Mouse (Mus musculus) retina, postnatal 1 day (tissue): ENCODE results near the gene Top2b.

ENCODE experiments used
- DNase-seq: peaks from one replicate; pipeline ENCODE4 v3.0.0-alpha.2; 2012

The Top2b gene

DNA sequence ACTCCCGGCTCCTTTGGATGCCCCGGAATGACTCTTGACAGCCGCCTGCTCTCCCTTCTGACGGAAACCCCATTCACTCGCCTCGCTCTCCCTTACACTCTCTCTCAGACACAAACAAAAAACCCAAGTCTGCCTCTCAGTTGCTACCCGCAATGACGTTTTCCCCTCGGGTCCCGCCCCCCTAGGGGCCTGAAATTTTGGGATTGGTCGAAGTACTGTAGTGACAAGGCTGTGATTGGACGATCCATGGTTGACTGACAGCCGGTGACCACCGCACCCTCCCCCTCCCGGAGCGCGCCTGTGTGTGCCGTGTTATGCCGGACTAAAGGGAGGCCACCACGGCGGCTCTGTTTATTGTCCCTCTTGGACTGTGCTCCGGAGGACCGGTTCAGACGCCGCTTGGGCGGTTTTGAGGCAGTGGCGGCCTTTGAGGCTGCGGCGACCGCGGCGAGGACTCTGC lies at the start of gene Top2b:
TSS of gene Top2b (plus strand) at position 302 of the 460 bp plus-strand sequence.
- peak; percentile 99 for DNase-seq

DNA sequence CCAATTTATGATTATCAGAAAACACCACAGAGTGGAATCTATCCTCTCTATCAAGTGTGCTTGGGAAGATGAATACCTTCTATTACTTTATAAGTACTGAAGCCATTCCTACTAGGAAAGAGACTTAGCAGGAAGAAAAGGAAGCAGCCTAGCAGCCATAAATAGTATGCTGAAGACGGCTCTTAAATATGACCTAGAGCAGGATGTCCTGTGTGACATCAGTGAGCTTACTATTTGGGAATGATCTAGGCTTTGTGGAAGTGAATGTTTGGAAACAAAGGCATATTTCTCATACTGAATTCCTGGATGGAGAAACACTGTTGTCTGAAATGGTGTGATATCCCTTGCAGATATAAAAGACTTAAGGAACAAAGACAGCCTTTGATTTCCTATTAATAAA lies 48.3 kb upstream of the Top2b start:
- no peak for DNase-seq

DNA sequence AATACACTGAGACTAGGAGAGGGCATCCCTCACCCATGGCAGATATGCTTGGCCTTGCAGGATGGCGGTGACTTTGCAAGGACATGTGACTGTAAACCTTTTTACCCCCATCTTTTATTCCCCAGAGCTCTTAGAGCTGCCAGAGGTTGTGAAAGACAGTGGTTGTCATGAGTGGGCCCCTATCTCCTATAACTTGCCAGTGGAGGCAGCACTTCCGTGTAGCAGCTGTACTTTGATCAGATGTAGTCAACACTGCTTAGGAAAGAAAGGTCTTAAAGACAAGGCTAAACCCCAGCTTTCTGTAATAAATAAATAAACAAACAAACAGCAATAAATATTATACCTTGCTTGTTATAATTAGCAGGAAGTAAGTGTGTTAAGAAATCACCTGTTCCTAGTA lies 45.2 kb upstream of the Top2b start:
- no peak for DNase-seq

DNA sequence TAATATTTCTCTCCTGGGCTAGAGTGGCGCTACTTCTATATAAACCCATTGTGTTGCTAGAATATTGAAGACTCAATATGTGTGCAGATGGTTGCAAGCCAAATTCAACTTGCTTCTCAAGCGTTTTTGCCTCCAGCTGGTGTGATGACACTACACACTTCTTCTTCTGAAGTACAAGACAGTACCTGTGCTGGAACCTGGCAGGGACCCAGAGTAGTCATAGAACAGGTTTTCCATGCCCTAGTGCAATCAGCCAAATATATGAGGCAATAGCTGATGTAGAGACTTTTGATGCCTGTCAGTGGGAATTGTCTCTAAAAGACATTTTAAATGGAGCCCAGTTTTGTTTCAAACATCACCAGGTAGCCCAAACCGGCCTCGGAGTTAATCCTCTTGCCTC lies 40.6 kb upstream of the Top2b start:
- no peak for DNase-seq

DNA sequence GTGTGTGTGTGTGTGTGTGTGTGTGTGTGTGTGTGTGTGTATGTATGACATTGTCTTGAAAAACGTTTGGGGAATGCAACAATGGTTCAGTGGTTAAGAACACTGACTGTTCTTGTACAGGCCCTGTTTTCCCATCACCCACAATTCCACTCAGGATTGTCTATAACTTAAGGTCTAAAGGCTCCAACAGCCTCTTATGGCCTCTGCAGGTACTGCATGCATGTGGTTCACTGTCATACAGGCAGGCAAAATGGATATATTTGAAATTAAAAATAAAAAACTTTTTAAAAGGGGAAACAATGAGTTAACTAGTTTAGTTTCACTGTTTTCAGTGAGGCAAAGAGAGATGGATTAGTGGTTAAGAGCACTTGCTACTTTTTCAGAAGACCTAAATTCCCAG lies 39.8 kb upstream of the Top2b start:
- no peak for DNase-seq

DNA sequence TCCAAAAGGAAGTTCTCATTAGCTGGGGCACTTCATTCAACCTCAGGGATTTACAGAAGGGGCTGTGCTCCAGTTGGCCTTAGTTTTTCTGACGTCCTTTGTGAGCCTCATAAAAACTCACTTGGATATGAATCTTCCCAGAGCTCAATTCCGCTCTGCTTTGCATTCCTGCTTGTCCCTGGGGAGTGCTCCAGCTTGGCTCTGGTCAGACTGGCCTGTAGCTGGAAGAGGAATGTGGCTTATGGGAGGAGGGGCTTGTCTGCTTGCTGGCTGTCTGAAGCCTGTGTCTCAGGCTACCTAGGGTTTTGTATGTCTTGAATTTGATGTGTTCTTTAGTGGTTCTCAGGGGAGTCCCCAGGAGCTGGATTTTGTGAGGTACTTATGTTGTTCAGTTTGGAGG lies 36.4 kb upstream of the Top2b start:
- peak; percentile 23 for DNase-seq

DNA sequence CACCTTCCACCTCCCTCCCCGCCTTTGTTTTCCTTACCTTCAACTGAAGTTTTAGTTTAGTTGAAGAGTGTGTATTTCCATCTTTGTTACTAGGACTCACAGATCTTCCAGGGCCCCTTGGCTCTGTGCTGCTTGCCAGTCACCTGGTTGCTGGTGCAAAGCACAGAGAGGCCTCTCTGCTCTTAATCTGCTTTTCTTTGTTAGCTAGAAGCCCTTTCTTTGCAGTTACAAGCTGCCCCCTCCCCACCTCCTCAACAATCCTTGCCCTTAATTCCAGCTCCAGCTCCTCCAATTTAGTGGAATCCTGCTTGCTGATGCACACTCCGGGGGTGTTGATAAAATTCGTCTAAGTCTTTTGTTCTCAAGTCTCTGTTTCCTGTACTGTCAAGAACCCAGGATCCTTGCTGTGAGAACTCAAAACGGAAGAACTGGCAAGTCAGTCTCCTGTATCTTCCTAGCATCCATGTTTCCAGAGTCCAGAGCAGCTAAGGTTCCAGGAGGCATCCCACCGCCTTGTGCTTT lies 36.0 kb upstream of the Top2b start:
- DNase-seq: no peak

DNA sequence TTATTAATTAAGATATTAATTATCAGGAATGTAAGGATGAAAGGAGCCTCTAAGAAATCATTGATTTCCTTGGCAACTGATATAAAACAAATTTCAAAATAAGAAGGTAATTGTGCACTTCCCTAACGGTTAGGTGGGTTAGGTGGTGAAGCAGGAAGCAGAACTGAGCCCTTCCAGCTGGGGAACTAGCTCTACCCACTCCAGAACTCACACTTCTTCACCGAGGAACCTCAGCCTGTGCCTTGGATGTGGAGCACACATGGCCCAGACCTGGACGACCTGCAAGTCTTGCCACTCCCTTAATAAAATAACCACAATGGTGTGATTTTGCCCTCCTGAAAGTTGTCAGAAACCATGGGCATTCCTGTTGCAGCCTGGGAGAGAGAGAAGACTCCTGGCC lies 35.2 kb upstream of the Top2b start:
- no peak for DNase-seq

DNA sequence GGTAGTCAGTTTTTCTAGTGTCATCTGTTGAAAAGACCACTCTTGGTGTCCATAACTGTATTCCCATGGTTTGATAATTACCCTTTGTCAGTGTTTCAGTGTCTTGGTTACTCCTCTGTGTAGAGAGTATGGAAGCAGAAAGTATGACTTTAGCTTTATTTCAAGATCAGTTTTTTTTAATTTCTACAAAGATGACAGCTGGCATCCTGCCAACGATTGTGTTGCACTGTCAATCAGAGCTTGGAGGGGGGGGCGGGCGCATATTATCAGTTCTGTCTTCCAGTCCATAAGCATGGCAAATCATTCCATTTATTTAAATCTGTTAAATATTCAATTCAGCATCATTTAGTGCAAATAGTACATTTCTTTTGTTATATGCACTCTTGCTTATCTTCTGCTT lies 30.7 kb upstream of the Top2b start:
- no peak for DNase-seq

DNA sequence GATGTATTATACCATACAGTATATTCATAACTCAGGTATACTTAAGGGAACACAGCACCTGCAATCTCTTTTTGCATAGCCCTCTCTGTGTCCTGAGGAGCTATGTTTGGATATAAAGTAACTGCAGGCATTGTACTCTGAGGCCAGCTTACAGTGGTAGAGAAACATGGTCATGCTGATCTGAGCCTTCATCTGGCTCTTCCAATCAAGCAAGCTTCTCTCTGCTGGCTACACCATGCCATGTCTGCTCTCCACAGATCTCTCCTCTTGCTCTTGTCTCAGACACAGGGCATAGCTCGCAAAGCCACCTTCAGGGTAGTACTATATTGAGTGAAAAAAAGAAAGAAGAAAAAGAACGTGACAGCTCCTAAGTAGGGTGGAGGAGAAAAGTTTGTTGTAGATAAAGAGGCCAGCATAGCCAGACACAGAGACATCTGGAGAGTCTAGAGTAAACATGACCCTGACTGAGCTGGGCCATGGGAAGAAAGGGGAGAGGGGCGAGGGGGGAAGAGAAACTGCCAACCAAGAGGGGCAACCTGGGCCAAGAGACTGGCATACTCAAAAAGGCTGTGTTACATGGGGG lies 29.1 kb upstream of the Top2b start:
- DNase-seq: no peak

DNA sequence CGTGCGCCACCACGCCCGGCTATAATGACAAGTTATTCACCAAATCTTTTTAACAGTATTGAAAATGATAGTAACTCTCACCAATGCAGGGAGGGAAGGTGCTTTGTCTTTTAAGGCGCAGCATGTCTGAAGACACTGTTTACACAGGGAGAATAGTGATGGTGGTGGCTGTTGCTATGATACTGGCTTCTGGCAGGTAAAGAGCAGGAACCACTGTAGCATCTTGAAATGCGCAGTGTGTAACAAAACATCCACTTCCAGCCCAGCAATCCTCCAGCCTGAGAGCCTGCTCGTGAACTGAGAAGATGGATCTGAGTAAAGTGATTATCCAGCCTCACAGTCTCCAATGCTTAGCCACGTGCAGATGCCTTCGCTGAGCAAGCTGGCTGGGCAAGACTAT lies 17.5 kb upstream of the Top2b start:
- DNase-seq: no peak

DNA sequence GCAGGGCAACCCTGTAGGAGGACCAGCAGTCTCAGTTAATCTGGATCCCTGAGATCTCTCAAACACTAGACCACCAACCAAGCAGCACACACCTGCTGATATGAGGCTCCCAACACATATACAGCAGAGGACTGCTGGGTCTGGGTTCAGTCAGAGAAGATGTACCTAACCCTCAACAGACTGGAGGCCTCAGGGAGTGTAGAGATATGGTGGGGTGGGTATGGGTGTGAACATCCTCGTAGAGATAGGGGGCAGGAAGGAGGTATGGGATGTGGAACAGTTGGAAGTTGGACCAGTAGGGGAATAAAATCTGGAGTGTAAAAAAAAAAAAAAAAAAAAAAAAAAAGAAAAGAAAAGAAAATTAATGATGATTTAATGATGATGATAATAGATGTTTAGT lies 5.3 kb upstream of the Top2b start:
- no peak for DNase-seq

DNA sequence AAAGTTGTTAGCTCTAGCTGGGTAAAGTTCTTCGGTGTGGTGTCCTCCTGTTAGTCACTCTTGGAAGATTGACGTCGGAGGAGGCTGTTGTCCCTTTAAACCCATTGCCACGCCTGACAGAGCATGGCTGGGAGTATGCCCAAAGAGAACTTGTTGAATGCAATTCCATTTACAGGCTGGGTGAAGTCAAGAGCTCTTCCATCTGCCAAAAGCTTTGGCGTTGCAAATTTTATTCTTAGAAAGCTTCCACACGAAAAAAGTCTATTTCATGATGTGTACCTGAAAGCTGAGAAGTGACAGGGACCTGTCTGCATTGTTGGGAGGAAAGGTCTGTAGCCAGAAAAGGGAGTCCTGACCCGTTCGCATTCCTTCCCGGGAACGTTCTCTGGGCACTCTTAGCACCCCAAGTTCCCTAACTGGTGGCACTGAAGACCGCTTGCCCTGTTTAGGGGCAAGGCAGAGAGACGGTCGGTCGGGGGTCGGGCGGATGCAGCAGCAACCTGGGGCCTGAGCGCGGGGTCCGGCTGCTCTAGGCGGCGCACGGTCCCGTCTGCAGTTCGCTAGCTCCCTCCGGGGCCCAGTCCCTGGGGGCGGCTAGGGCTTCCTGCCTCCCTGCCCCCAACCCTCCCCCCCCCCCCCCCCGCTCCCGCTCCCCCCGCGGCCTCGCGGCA lies 683 bp upstream of the Top2b start:
- DNase-seq: peak; percentile 66

DNA sequence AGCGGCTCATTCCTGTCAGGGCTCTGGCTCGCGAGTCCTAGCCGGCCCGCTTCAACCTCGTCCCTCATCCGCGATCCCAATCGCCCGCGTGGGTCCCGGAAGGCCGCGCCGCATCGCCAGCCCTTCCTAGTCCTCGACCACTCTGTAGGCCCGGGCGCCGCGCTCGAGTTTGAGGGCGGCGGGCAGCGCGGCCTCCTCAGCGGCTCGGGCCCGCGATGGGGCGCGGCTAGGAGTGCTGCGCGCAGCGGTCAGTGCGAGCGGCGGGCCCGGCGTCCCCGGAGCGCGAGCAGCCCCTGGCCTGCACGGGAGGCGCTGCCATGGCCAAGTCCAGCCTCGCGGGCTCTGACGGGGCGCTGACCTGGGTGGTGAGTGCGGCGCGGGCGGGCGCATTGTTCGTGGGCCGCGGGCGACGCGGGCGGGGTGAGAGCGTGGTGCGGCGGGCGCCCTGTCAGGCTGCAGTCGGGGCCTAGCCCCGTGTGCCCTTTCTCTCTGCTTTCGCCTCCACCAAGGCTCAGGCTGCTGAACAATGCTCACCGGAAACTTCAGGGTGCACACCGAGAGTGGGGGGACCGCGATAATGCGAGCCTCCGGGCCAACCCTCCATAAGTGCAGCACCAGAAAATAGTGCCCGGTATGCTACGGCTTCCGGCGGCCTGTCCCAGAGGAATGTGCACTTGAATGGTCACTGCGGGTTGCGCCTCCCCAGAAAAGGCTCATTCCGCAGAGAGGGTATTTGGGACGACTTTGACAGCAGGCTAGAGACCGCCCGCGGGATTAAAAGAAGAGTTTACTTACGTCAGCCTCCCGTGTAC lies 589 bp downstream of the Top2b start:
- peak; percentile 80 for DNase-seq

DNA sequence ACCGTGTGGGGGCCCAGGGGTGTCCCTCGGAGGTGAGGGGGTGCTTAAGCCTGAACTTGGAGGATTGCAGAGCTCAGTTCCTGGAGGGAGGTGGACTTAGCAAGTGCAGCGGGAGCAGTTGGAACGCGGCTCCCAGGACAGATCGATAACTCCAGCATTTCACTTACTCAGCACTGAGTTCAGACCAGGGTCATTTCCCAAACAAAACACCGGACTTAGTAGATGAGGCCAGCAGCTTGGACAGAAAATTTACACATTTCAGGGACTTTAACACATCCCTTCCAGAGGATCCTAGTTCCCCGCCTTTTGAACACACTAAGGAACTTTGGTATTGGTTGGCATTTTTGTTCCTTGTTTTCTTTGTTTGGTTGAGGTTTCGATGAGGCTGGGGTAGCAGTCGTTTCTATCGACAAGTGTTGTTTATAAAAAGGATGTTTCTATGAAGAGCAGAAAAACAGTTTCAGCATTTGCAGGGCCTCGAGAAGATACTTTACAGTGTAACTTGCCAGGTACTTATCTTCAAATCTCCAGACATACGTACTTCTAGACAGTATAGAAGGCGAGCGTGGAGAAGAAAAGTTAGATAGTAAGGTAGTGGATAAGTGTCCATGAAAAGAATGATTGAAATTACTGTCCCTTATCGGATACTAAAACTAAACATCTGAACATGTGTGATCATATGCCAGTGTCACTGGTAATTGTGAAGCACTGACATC lies 1.4 kb downstream of the Top2b start:
- DNase-seq: no peak

DNA sequence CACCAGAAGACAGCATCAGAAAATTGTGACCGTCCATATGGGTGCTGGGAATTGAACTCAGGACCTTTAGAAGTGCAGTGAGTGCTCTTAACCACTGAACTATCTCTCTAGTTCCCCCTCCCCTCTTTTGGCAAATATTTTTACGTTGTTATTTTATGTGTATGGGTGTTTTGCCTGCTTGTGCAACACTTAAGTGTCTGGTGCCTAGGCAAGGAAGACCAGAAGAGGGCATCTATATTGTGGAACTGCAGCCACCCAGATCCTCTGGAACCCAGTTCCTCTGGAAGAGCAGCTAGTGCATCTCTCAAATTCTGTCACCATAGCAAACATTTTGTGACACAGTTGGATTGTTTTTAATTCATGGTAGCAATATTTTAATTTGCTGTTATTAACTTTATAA lies 2.0 kb downstream of the Top2b start:
- DNase-seq: no peak

DNA sequence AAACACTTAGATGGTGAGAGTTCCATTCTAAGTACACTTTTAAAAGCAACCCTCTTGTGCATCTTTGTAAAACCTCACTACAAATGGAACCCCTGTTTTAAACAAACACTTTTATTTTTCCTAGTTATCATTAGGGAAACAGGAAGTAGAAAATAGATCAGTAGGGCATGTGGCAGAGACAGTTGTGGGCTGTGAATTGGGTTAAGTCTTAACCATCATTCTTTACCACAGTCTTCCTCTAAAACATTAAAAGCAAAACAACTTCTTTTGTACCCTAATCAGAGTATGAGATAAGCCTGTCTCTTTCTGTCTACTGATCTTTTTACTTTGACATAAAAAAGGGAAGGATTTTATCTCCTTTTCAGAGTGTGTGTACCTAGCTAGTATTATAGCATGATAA lies 7.8 kb downstream of the Top2b start:
- no peak for DNase-seq

DNA sequence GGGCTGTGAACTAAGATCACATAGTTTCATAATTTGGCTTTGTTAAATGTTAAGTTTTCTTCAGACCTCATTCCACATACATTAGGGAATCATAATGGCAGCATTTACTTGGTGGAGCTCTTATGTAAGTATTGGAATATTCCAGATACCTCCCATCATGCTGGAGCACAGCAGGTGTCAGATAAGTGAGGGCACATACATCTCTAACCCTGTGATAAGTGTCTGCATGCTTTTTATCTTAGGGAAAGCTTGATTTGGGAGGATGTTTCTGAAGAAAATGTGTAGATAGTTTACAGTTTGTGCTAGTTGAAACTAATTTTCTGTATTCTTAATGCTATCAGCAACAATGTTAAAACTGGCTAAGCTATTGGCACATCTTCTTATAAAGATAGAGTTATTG lies 8.2 kb downstream of the Top2b start:
- no peak for DNase-seq

DNA sequence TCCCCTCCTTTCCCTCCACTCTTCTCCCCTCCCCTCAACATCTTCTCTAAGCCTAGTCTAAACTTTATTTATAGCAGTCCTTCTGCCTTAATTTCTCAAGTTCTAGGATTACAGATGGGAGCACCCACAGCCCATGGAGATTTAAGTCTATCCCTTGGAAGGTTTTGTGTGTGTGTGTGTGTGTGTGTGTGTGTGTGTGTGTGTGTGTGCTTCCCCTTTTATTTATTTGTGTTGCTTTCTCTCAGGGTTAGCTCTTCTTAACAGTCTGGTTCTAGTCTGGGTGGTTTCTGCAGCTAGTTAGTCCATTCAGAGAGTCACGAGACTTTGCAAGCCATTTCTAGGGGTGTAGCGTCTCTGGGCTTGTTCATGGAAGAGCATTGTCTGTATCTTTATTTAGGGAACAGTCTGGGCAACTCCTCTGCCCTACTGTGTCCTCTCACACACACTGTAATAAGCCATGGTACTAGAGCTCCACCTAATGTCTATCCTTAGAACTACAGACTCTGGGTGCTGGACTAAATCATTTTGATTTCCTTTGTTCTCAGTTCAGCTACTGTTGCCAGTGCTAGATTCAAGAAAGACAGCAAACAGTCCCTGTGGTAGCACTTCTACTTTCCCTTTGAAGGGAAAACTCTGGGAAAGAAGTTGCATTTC lies 15.1 kb downstream of the Top2b start:
- peak; percentile 90 for DNase-seq

DNA sequence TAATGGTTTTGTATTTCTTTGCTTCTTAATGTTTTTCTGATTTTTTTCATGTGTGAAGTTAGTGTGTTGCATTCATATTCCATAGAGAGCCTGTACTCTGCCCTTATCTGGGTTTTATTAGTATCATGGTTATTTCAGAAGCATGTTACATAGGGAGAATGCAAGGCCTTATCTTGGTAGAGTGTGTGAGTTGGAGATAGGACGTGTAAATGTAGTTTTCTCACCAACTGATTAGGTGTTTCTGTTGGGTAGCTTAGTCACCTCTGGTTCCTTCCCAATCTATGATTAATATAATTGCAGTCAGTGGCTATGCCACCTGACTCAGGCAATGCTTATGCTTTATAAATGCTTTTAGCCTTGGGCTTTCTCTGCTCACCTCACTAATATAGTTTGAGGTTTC lies 19.8 kb downstream of the Top2b start:
- no peak for DNase-seq

DNA sequence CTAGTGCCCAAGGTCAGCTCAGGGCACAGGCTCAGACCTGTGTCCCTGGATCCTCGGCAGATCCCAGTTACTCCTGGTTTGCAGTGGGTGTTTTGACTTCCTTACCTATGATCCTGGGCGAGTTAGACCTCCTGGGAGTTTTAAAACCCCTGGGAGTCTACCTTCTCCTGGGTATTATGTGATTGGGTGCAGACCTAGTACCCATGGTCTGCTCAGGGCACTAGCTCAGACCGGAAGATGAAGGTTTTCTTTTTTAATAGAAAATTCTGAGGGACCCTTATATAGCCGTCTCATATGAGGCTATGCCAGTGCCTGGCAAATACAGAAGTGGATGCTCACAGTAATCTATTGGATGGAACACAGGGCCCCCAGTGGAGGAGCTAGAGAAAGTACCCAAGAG lies 40.2 kb downstream of the Top2b start:
- no peak for DNase-seq

DNA sequence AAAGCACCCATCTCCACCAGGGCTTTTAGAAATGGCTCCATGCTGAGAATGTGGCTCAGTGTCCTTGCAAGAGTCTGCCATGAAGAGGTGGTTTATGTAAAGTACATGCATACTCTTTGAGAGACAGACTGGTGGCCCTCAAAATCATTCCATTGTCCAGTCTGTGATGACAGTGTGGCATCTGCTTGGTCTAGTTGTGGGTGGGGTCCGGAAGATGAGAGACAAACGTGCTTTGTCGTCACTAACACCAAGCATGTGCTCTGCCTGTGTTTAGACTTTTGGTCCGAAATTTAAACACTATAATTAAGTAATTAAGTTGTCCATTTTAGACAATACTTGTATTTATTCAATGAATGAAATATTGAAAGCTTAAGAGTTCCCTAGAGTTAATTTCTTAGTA lies 49.2 kb downstream of the Top2b start:
- no peak for DNase-seq

DNA sequence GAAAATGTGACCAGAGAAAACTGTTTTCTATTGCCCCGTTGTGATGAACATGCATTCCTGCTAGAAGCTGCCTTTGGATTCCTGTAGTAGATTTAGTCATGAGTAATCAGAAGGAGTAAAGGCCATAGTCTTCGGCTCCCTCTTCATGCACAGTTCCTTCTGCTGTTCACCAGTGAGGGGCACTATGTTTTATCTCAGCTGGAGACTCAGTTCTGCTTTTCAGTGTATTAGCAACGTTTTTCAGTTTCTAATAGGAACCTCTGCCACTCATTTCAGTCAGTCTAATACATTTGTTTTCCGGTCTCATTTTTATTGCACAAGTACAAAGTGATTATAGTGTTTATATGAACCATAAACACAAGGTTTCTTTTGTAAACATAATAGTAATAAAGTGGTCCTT lies 62.6 kb downstream of the Top2b start:
- DNase-seq: no peak
